Mouse (Mus musculus): Measurements from ENCODE around the gene Chid1.
A peak's percentile ranks its signal among the peaks of the same experiment; 100 is the strongest.

The Chid1 gene

GRCm38 (mm10) chr7:141475011-141475804, 64.4 kb downstream of the Chid1 start, which contains the start of the genes Polr2l and Tspan4:
Gene Polr2l, minus strand, starts transcription at chr7:141475132.
Gene Tspan4, plus strand, starts transcription at chr7:141475240.
- DNase-seq, result peak; percentile 85 to 93

GRCm38 (mm10) chr7:141474160-141474559, 65.5 kb downstream of the Chid1 start:
- DNase-seq, result no peak

- no peak for DNase-seq
These were observed 66.9 kb downstream of the Chid1 start for GRCm38 (mm10) chr7:141472763-141473162.

- no peak for DNase-seq
These were observed 67.4 kb downstream of the Chid1 start for GRCm38 (mm10) chr7:141472226-141472625.

- DNase-seq, result peak in 1 of 2 experiments; percentile 36
These were observed 68.4 kb downstream of the Chid1 start for GRCm38 (mm10) chr7:141471236-141471635.

GRCm38 (mm10) chr7:141470637-141470944, 69.1 kb downstream of the Chid1 start:
- peak in 1 of 2 experiments; percentile 41 for DNase-seq

GRCm38 (mm10) chr7:141469901-141470636, 69.6 kb downstream of the Chid1 start:
- DNase-seq, result peak in 1 of 2 experiments; percentile 58

- peak in 1 of 2 experiments; percentile 68 for DNase-seq
These were observed 70.3 kb downstream of the Chid1 start for GRCm38 (mm10) chr7:141469352-141469751.

GRCm38 (mm10) chr7:141468522-141469211, 71.0 kb downstream of the Chid1 start:
- DNase-seq, result peak; percentile 78 to 87

- peak in 1 of 2 experiments; percentile 72 for DNase-seq
These were observed 71.5 kb downstream of the Chid1 start for GRCm38 (mm10) chr7:141468164-141468521.

- DNase-seq, result peak; percentile 91 to 96
These were observed 72.2 kb downstream of the Chid1 start, which contains the start of gene Cd151 for GRCm38 (mm10) chr7:141467230-141468030. Gene Cd151, plus strand, starts transcription at chr7:141467392.

- peak in 1 of 2 experiments; percentile 44 for DNase-seq
These were observed 73.0 kb downstream of the Chid1 start for GRCm38 (mm10) chr7:141466607-141467148.

GRCm38 (mm10) chr7:141466045-141466394, 73.6 kb downstream of the Chid1 start:
- DNase-seq, result peak in 1 of 2 experiments; percentile 58

- DNase-seq, result peak in 1 of 2 experiments; percentile 59
These were observed 74.1 kb downstream of the Chid1 start for GRCm38 (mm10) chr7:141465388-141466044.

- peak; percentile 68 to 81 for DNase-seq
These were observed 75.0 kb downstream of the Chid1 start for GRCm38 (mm10) chr7:141464603-141465201.

GRCm38 (mm10) chr7:141463824-141464602, 75.6 kb downstream of the Chid1 start:
- peak; percentile 76 to 87 for DNase-seq

- peak; percentile 74 to 89 for DNase-seq
These were observed 77.3 kb downstream of the Chid1 start for GRCm38 (mm10) chr7:141462333-141462821.

GRCm38 (mm10) chr7:141461521-141462332, 77.9 kb downstream of the Chid1 start:
- DNase-seq, result peak; percentile 41 to 74

All from kidney, postnatal 25 days (tissue).